Mouse (Mus musculus) telencephalon, adult 2 months (tissue): Measurements from ENCODE around the gene Gm6096.
"Not testable (repeated sequence)": the region's sequence is repeated elsewhere in the genome, so short reads cannot be mapped to it uniquely, and the experiment has no call there.

Source experiments
- DNase-seq: peaks from one replicate; pipeline ENCODE4 v3.0.0-alpha.2; 2011; ENCODE audit warnings: low read depth, low spot score

The Gm6096 gene

GRCm38 (mm10) chr7:34250738-34251137, at the start of gene Gm6096:
Gene Gm6096, plus strand, starts transcription at chr7:34251038.
- DNase-seq, result no peak

DNA sequence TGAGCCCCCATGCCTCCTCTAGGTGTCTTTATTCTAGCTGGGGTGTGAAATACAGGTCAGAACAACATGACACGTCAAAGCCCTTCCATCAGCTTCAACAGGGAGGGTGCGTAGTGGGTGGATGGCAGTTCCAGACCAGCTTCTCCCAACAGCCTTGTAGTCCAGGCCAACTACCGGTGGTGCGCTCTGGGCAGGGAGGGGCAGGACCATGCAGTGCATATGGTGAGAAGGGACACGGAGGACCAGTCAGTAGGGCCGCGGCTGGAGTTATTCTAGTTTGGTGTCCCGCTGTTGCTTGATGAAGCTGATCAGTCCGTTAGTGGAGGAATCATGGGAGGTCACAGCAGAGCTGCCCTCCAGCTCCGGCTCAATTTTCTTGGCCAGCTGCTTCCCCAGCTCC, 48.7 kb upstream of the Gm6096 start:
- DNase-seq, result not testable (repeated sequence)

DNA sequence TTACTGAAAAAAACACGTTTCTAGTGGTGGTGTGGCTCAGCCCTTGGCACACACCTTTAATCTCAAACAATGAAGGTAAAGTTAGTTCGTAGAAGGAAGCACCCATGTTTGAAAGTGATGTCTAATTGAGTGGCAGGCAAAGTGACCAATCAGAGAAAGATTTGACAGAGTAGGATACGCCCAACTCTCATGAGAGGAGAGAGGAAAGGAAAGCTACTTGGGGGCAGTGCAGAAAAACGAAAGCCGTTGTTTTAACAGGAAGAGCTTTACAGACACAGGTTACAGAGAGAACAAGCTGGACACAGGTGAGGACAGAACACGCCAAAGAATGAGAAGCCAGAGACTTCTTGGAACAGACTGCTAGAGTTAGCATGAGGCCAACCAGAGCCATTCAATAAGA, 44.5 kb upstream of the Gm6096 start:
- DNase-seq, result no peak

GRCm38 (mm10) chr7:34208027-34208745, 42.7 kb upstream of the Gm6096 start:
- DNase-seq, result no peak

DNA sequence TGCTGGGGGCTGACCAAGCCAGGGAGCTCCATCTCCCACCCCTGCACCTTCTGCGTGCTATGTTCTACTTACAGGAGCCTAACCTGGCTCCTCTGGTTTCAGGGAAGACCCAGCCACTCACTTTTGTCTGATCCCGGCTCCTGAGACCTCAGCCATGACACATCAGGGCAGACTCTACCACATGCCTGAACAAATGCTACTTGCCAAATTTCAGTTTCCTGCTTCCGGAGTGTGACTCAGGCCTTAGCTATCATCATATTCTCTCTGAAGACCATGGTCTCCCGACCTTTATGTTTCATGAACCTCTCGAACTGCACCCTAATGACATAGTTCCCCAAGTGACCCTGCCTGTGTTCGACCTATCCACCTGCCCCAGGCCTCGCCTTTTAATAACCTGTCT, 37.6 kb upstream of the Gm6096 start:
- no peak for DNase-seq

DNA sequence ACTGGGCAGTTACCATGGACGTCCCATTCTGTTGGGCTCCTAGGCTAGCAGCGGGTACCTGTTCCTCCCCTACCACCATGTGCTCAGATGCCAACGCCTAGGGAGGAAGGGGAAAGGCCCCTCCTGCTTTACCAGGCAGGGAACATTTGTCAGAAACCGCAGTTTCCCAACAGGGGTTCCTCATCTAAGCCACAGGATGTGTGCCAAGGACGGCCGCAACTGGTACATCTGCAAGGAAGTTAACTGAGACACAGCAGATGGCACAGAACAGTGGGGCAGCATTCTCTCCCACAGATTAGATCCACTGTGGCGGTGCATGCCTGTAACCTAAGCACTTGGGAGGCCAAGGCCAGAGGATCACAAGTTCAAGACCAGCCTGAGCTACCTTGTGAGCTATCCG, 36.2 kb upstream of the Gm6096 start:
- DNase-seq, result no peak

GRCm38 (mm10) chr7:34215481-34215880, 35.4 kb upstream of the Gm6096 start:
- no peak for DNase-seq

GRCm38 (mm10) chr7:34216474-34216873, 34.4 kb upstream of the Gm6096 start:
- DNase-seq, result no peak

- no peak for DNase-seq
Measured at GRCm38 (mm10) chr7:34218496-34218895, 32.3 kb upstream of the Gm6096 start.

DNA sequence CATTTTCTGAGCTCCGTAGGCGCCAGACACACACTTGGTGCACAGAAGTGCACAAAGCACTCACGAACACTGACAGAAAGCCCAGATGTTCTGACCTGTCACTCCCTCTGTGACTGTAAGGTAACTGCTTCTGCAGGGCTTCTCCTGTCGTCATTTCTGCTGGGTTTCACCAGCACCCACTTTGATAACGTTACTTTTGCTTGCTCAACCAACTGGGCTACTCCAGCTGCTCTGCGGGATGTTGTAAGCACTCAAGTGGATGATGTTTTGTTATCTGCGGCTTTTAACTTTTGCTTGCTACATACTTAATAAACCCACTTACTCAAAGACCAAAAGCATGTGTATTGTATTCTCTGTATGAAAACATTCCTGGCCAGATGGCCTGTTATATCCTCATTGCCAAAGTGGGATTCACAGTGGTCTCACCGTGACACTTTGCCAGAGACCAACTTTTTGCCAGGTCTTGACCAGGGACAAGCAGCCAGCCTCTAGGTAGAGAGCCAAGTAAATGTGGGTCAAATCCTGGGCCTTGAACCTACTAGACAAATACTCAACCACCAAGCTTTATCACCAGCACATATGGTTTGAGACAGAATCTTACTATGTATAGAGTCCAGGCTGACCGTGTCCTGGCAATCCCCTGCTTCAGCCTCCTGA, 29.1 kb upstream of the Gm6096 start:
- DNase-seq, result no peak

DNA sequence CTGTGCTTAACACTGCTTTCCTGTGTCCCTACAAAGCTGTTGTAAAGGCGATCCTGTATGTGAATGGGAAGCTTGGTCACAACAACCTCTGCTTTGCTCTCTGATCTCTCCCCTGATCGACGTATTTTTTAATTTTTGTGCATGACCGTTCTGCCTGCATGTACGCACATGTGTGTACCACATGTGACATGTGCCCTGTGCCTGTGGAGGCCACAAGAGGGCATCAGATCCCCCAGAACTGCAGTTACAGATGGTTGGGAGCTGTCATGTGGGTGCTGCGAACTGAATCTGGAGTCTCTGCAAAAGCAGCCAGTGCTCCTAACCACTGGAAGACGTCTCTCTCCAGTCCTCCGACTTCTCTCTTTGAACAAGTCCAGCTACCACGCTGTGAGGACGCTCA, 28.5 kb upstream of the Gm6096 start:
- no peak for DNase-seq

DNA sequence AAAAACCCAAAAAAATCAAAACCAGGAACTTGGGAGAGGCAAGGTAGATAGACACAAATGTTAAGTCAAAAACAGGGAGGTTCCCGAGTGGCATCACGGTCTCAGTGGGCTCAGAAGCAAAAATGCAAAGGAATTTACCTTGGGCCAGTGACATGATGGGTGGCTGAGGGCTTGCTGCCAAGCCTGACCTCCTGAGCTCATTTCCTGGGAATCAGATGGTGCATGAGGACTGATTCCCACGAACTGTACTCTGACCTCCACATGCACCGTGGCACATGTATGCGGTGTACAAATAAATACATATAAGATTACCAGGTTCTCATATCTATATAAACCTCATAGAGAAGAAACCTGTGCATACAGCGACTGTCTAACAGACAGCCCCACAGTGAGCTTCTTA, 26.5 kb upstream of the Gm6096 start:
- DNase-seq, result no peak

DNA sequence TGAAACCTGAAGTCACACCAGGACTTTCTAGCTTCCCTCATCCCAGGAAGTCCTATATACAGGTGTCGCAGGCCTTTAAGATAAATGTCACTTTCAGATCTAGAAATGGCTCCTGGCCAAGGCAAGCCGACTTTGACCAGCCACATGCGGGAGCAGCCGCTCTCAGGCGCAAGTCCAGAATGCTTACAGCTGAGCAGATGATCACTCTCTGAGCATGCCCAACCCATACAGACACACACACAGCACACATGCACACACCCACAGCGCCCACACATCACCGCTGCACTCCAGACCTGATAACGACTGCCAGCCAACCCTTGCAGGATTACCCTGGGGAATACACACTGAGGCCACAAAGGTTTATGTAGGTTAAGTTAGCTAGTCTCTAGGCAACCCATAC, 24.8 kb upstream of the Gm6096 start:
- peak; percentile 61 for DNase-seq

GRCm38 (mm10) chr7:34226846-34227245, 24.0 kb upstream of the Gm6096 start:
- no peak for DNase-seq

- DNase-seq, result no peak
Measured at GRCm38 (mm10) chr7:34228641-34229040, 22.2 kb upstream of the Gm6096 start.

DNA sequence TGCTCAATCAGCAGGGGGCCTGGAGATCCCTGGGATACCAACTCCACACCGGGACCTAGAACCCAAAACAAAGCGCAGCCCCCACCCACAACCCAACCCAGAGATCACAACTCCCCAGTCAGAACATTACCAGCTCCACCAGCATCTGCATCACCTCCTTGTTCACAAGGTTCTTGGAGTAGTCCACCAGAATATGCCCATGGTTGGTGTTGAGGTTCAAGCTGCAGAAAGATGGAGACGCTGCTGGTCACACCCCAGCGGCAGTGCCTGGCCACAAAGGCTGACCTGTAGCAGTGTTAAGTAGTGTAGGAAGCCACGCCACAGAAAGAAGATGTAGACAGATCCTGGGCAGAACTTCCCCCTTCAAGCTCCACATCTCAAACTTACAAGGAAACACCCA, 21.7 kb upstream of the Gm6096 start:
- DNase-seq, result no peak

- peak; percentile 55 for DNase-seq
Measured at GRCm38 (mm10) chr7:34229691-34230111, 21.1 kb upstream of the Gm6096 start.

- peak; percentile 70 for DNase-seq
Measured at GRCm38 (mm10) chr7:34230116-34230515, 20.7 kb upstream of the Gm6096 start, which contains the start of gene Gpi1. Gene Gpi1, minus strand, starts transcription at chr7:34230336.

DNA sequence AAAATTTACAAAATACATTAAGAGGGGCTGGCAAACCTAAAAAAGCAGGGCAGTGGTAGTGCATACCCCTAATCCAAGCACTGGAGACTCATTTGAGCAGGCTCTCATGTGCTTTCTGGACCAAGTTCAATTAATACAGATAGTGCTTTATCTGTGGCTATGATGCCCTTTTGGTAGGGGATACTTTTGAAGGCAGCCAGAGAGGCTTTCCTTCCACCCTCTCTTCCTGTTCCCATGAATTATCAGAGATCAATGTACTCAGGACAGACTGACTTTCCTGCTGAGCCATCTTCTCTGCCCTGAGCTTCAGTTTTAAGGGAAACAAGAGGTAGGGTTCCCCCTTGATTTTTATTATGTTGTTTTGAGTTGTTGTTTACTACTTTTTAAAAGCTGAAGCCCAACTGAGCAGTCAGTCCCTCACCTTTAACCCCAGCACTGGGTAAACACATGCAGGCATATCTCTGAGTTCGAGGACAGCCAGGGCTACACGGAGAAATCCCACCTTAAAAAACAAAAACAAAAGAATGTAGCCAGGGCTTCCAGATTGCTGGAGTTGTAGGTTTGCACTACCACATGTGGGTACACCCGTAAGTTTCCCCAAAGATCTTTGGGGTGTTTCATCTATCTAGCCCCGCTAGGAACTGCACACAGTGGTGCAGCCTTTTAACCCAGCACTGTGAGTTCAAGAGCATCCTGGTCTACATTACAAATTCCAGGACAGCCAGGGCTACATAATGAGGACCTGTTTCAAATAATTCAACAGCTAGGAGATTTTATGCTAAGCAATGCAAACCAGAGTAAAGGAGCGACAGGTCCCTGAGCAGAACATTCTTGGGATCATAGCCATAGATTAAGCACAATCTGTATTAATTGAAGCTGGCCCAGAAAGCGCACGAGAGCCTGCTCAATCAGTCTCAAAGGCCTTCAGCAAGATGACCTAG, 17.8 kb upstream of the Gm6096 start:
- DNase-seq, result no peak

DNA sequence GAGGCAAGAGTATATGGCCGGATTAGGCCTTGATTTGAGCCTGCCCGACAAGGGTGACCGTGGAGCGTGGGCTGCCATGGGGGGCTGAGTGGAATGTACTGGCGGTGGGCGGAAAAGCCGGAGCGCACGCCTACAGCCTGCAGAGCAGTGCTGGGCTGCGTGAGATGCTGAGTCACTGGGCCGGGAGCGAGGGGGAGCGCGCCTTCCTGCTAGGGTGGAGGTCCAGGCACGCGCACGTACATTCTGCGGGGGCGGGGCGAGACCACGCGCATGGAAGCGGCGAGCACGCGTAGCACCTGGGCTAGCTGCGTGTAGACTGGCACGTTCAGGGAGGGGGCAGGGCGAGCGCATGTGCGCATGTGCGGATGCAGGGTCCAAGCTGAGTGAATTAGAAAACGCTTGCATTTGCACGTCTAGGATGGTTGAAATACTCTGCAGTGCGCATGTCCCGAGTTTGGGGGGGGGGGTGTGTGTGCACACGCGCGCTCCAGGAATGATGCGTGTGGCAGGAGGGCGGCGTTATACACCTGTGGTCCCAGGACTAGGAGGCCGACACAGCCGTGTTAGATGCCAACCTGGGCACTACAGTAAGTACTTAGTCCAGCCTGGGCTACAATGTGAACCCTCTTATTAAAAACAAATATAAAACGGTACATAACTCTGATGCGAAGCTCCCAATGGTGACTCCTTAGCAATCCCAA, 16.8 kb upstream of the Gm6096 start:
- peak; percentile 97 for DNase-seq
